In the genomic region with DNA sequence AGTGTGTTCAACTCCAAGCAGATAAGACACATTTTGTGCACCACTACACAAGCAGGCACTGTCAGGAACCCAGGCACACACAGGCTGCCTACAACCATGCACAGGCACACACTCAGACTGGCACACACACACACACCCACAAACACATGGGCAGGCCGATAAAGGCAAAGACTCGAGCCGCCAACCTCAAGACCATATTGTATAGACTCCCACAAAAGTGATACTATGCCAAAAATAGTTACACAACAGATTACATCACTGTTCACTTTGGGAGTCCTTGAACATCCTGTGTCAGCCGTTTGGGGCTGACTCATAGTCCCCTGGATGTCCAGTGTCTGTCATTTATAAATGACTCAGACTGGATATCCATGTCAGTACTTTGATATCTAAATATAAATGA, we compare ENCODE assay signal across 10 mouse cellular contexts.
A peak's percentile ranks its signal among the peaks of the same experiment; 100 is the strongest.
DNase-seq lines count a peak whose midpoint lies in the region; ATAC-seq and TF ChIP-seq lines count a peak whose summit lies in the region.
"Had no signal": no experiment of that assay in that cellular context is flagged by ENCODE, and none has a peak within 500 bp of the region (broad histone marks: within the 10 kb centered on the region; RNA-seq: fewer than 3 reads in every experiment).

No protein-coding gene starts in this region.

- DNase-seq in adrenal gland, adult (ENCODE audit: inconsistent age in 2 of 2, low spot score in 1 of 2), result peak; percentile 76 to 88
- DNase-seq in adrenal gland, adult 18-20 months (ENCODE audit: low spot score in 2 of 2), result no peak
- peak; percentile 85 for DNase-seq in 416B (ENCODE audit: low read depth)
- peak; percentile 41 to 65 for DNase-seq in frontal cortex, postnatal 36 days (ENCODE audit: low spot score in 2 of 2)
- peak; percentile 39 to 65 for DNase-seq in left cerebral cortex, adult 9 months (ENCODE audit: low spot score in 2 of 2)
- no peak for DNase-seq in hindbrain, postnatal 0 days (ENCODE audit: low spot score)

- H3K36me3 ChIP-seq in kidney, embryonic 16.5 days (ENCODE audit: insufficient read depth, low read length), result no peaks in the 10 kb centered on the region
- no peaks in the 10 kb centered on the region for H3K36me3 ChIP-seq in kidney, embryonic 14.5 days (ENCODE audit: control insufficient read depth, insufficient read depth, low read length)
- no peaks in the 10 kb centered on the region for H3K36me3 ChIP-seq in hindbrain, postnatal 0 days (ENCODE audit: insufficient read depth, low read length)
- H3K36me3 ChIP-seq: embryonic facial prominence, embryonic 12.5 days; limb, embryonic 13.5 days had no signal

- H3K27me3 ChIP-seq in kidney, embryonic 16.5 days (ENCODE audit: insufficient read depth, low read length), result no peaks in the 10 kb centered on the region
- H3K27me3 ChIP-seq in kidney, embryonic 14.5 days (ENCODE audit: control insufficient read depth, insufficient read depth, low read length), result no peaks in the 10 kb centered on the region
- H3K27me3 ChIP-seq in hindbrain, postnatal 0 days (ENCODE audit: insufficient read depth, low read length), result no peaks in the 10 kb centered on the region
- H3K27me3 ChIP-seq: embryonic facial prominence, embryonic 12.5 days; limb, embryonic 13.5 days had no signal

- no peak for TF ChIP-seq CTCF in hindbrain, postnatal 0 days (IDR thresholded peaks at IDR 0.05; ENCODE audit: low read depth)

- 76% methylated on average over 4 of the region's 4 CpGs for WGBS in kidney, embryonic 16.5 days
- WGBS in kidney, embryonic 14.5 days, result 83% methylated on average over 4 of the region's 4 CpGs
- WGBS in hindbrain, postnatal 0 days, result 72% methylated on average over 4 of the region's 4 CpGs

- 0 out of 2 replicates have a peak, but pooled peaks cover 4% of the 10 kb centered on the region for H3K9me3 ChIP-seq in kidney, embryonic 16.5 days (ENCODE audit: low read length)
- H3K9me3 ChIP-seq in kidney, embryonic 14.5 days (ENCODE audit: control insufficient read depth, low read length), result no peaks in the 10 kb centered on the region
- H3K9me3 ChIP-seq in hindbrain, postnatal 0 days (ENCODE audit: low read length), result no peaks in the 10 kb centered on the region
- H3K9me3 ChIP-seq: embryonic facial prominence, embryonic 12.5 days; limb, embryonic 13.5 days had no signal

- H3K4me1 ChIP-seq in kidney, embryonic 16.5 days (ENCODE audit: insufficient read depth, low read length), result 0 out of 2 replicates have a peak, but pooled peaks cover 2% of the 10 kb centered on the region
- H3K4me1 ChIP-seq in kidney, embryonic 14.5 days (ENCODE audit: control insufficient read depth, insufficient read depth, low read length), result no peaks in the 10 kb centered on the region
- no peaks in the 10 kb centered on the region for H3K4me1 ChIP-seq in hindbrain, postnatal 0 days (ENCODE audit: insufficient read depth, low read length)
- H3K4me1 ChIP-seq: embryonic facial prominence, embryonic 12.5 days had no signal

- no peak overlapping the region for H3K4me3 ChIP-seq in kidney, embryonic 16.5 days (ENCODE audit: low read length)
- no peak overlapping the region for H3K4me3 ChIP-seq in kidney, embryonic 14.5 days (ENCODE audit: low read length)
- H3K4me3 ChIP-seq in hindbrain, postnatal 0 days (ENCODE audit: low read length), result no peak overlapping the region
- H3K4me3 ChIP-seq: embryonic facial prominence, embryonic 12.5 days; limb, embryonic 13.5 days had no signal

- no peak overlapping the region for H3K27ac ChIP-seq in kidney, embryonic 16.5 days (ENCODE audit: low read length)
- no peak overlapping the region for H3K27ac ChIP-seq in kidney, embryonic 14.5 days (ENCODE audit: low read depth, low read length)
- no peak overlapping the region for H3K27ac ChIP-seq in hindbrain, postnatal 0 days
- H3K27ac ChIP-seq: embryonic facial prominence, embryonic 12.5 days; limb, embryonic 13.5 days had no signal

- H3K9ac ChIP-seq in kidney, embryonic 16.5 days (replicated peaks; ENCODE audit: low read length), result no peak overlapping the region
- no peak overlapping the region for H3K9ac ChIP-seq in kidney, embryonic 14.5 days (ENCODE audit: low read depth, low read length)
- no peak overlapping the region for H3K9ac ChIP-seq in hindbrain, postnatal 0 days (replicated peaks; ENCODE audit: low read length)
- H3K9ac ChIP-seq: embryonic facial prominence, embryonic 12.5 days; limb, embryonic 13.5 days had no signal

- H3K4me2 ChIP-seq in kidney, embryonic 16.5 days (replicated peaks; ENCODE audit: low read depth, low read length), result no peak overlapping the region
- H3K4me2 ChIP-seq in kidney, embryonic 14.5 days (replicated peaks; ENCODE audit: low read depth, low read length), result no peak overlapping the region
- no peak overlapping the region for H3K4me2 ChIP-seq in hindbrain, postnatal 0 days (ENCODE audit: low read depth, low read length)

- ATAC-seq in kidney, embryonic 16.5 days (ENCODE audit: low FRiP score, low TSS enrichment), result no peak
- no peak for ATAC-seq in kidney, embryonic 14.5 days (ENCODE audit: low FRiP score, low TSS enrichment)
- ATAC-seq in hindbrain, postnatal 0 days, result no peak

Comparison
In these comparisons a context has a peak if more than half of its experiments do, and no peak if none do; other contexts are left out.
1. DNase-seq: peak in adrenal gland, adult (2 of 2), 416B (single experiment), frontal cortex, postnatal 36 days (2 of 2) and left cerebral cortex, adult 9 months (2 of 2); none in adrenal gland, adult 18-20 months (0 of 2) and hindbrain, postnatal 0 days (single experiment).